Mouse (Mus musculus) megakaryocyte, adult 5-6 weeks (primary cell): ENCODE measurements around the gene Mettl24. TPM values are rescaled to one million over a fixed set of nuclear protein-coding genes. Genes with fewer than 3 reads are reported as not detected.
"Not testable (repeated sequence)": the region's sequence is repeated elsewhere in the genome, so short reads cannot be mapped to it uniquely, and the experiment has no call there.

ENCODE experiments used
- ATAC-seq: 2 replicates; pipeline ENCODE4 v1.8.0; 2016; ENCODE audit warnings: mild to moderate bottlenecking, inconsistent platforms; ENCODE audit not compliant: poor library complexity, severe bottlenecking
- total RNA-seq, 2 experiments: library from RNA; stranded (forward) in 1 of 2; stranded (reverse) in 1 of 2; fragments of 153-499, 151-499 nt in 1 of 2; fragments of 221-1000, 200-1000 nt in 1 of 2; gene quantifications; 2 replicates each; pipeline versions ENCODE4 v1.2.3 to v1.2.4; 2015 to 2017

Gene Mettl24
- total RNA-seq, 2 experiments from 2014 or later = not detected

- ATAC-seq = no peak
These were observed 109.0 kb downstream of the Mettl24 start for GRCm38 (mm10) chr10:40792115-40792514.

- ATAC-seq = no peak
These were observed 122.1 kb downstream of the Mettl24 start for GRCm38 (mm10) chr10:40805221-40805620.

- ATAC-seq = no peak
These were observed 123.1 kb downstream of the Mettl24 start for GRCm38 (mm10) chr10:40806221-40806620.

GRCm38 (mm10) chr10:40809411-40809910 lies 126.4 kb downstream of the Mettl24 start:
- not testable (repeated sequence) for ATAC-seq

- no peak for ATAC-seq
These were observed 130.5 kb downstream of the Mettl24 start for GRCm38 (mm10) chr10:40813627-40814026.

DNA sequence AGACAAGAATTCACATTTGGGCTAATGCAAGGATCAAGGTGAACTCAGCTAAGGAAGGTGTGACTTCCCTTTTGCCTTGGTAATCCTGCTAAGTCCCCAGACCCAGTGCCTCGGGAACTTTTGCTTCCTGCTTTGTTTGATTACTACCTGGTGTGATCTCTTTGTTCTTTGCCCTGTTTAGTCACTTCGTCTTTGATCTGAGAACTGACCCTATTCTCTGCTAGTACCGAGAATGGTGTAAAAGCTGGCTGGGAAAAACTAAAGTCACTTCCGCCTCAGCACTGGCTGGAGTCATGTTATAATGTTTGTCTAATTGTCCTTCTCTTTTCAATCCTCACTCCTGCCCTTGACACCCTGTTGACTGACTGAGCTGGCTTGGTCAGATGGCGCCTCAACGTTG lies 133.4 kb downstream of the Mettl24 start:
- no peak for ATAC-seq

DNA sequence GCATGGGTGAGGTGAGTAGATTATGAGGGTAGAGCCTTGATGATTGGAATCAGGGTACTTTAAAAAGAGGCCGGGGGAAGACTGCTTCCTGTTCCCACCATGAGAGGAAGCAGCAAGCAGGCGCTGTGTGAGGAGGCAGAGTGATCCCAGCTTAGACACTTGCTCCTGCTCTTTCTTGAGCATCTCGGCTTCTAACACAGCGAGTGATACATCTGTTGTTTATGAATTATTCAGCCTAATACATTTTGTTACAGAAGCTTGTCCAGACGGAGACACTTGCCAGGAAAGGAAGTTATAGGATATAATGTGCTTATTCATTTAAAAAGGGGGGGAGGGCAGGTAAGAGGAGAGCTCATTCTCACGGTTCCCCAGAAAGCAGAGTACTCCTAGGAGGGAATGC lies 142.9 kb downstream of the Mettl24 start:
- no peak for ATAC-seq

DNA sequence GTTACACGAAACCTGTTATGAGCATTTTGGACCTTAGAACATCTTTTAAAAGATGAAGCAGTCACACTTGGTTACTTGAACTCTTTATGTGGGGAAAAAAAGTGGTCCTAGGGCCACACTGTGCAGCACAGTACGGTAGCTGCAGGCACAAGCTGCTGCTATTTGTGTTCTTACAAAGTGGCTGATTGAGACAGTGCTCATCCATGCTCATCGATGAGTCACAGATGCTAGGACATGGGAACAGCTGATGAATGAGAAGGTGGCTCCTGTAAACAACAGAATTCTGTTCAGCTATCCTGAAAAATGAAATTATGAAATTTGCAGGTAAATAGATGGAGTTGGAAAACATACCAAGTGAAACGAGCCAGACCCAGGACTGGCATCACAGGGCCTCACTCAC lies 144.6 kb downstream of the Mettl24 start:
- ATAC-seq = no peak

- no peak for ATAC-seq
These were observed 147.2 kb downstream of the Mettl24 start for GRCm38 (mm10) chr10:40830312-40830711.

- no peak for ATAC-seq
These were observed 148.2 kb downstream of the Mettl24 start for GRCm38 (mm10) chr10:40831267-40831666.

GRCm38 (mm10) chr10:40840086-40840485 lies 157.0 kb downstream of the Mettl24 start:
- ATAC-seq = no peak

DNA sequence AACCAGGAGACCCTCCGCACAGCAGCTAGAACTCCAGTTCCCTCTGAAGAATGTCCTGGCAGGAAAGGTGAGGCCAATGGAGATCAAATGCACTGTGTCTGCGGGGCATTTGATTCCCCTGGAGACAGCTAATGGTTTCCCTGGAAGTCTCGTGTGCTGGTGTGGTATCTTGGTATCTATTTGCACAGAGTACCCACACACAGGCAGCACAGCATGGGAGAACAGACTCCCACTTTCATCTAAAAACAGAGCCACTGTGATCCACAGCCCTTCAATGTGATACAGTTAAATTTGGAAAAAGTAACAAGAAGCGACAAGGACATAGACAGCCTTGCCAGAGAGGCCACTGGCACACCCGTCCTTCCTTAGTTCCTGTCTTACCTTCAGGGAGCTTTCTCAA lies 160.8 kb downstream of the Mettl24 start:
- no peak for ATAC-seq

- ATAC-seq = no peak
These were observed 161.5 kb downstream of the Mettl24 start for GRCm38 (mm10) chr10:40844546-40844945.

GRCm38 (mm10) chr10:40845626-40846025 lies 162.5 kb downstream of the Mettl24 start:
- no peak for ATAC-seq

DNA sequence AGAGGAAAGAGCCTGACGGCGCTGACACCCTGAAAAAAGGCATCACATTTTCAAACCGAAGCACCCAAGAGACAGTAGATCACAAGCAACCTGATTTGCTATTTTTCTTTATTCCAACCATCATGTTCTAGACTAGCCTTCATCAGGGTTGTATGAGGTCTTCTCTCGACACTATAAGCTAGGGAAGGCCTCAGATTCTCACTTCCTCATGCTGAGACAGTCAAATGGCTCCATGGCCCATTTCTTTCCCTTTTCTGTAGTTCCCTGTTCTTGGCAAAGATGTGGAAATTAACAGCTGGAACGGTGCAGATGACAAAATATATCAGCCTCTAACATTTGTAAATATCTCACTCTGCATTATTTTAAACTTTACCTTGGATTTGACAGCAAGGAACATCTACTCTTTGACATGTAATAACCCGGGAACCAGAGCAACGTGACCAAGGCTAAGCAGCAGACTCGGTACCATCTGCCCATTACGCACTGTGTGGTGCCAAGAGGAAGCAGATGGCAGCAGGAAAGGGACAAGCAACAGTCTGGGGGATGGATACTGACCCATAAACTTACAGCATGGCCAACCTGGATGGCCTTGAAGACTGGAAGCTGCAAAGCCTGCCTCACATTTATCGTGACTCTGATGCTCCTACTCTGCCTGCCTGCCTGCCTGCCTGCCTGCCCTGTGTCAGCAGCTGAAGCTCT lies 164.2 kb downstream of the Mettl24 start:
- peak; percentile 51 for ATAC-seq

- no peak for ATAC-seq
These were observed 167.6 kb downstream of the Mettl24 start for GRCm38 (mm10) chr10:40850644-40851043.

GRCm38 (mm10) chr10:40851138-40851537 lies 168.1 kb downstream of the Mettl24 start:
- ATAC-seq = no peak

- no peak for ATAC-seq
These were observed 172.5 kb downstream of the Mettl24 start for GRCm38 (mm10) chr10:40855616-40856015.

DNA sequence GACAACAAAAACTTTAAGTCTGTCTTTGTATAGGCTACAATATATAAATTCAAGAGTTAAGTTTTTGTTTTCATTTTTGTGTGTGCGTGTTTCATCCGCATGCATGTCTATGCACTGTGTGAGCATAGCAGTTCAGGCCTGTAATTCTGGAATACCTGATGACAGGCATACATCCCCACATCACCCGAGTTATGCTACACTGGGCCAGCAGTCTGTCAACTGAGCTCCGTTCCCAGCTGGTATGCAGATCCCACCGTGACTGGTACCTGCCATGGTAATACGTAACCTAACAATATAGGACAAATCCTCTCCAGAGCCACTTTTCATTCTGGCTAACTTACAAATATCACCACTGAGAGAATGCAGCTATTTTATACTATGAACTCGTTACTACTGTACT lies 173.6 kb downstream of the Mettl24 start:
- no peak for ATAC-seq

- ATAC-seq = no peak
These were observed 174.5 kb downstream of the Mettl24 start for GRCm38 (mm10) chr10:40857599-40857998.
